Mouse (Mus musculus) hindbrain, embryonic 12.5 days (tissue): Measurements from ENCODE around the gene Pklr. TPM values are rescaled to one million over a fixed set of nuclear protein-coding genes. Genes with fewer than 3 reads are reported as not detected.

Experiments used
- ATAC-seq: fragments of 200-750 bp; cut with Nextera tagmentation; 2 replicates; pipeline ENCODE4 v1.8.0; 2017; ENCODE audit warnings: moderate TSS enrichment; ENCODE audit not compliant: low FRiP score
- H3K27ac ChIP-seq: fragments of 300-500 bp; sonication (generic); 2 replicates; pipeline ENCODE4 v1.5.1; 2016; ENCODE audit warnings: mild to moderate bottlenecking
- H3K27me3 ChIP-seq: fragments of 300-500 bp; sonication (generic); 2 replicates; pipeline ENCODE4 v1.6.1; 2016; ENCODE audit warnings: mild to moderate bottlenecking
- H3K36me3 ChIP-seq: fragments of 300-500 bp; sonication (generic); 2 replicates; pipeline ENCODE4 v1.6.1; 2016; ENCODE audit warnings: mild to moderate bottlenecking
- H3K4me1 ChIP-seq: fragments of 300-500 bp; sonication (generic); 2 replicates; pipeline ENCODE4 v1.6.1; 2016
- H3K4me2 ChIP-seq: fragments of 300-500 bp; sonication (generic); replicated peaks from 2 replicates; pipeline ENCODE4 v1.6.1; 2016; ENCODE audit warnings: mild to moderate bottlenecking
- H3K4me3 ChIP-seq: fragments of 300-500 bp; sonication (generic); 2 replicates; pipeline ENCODE4 v1.5.1; 2016; ENCODE audit warnings: mild to moderate bottlenecking
- H3K9ac ChIP-seq: fragments of 300-500 bp; sonication (generic); 2 replicates; pipeline ENCODE4 v1.6.1; 2016; ENCODE audit warnings: mild to moderate bottlenecking, moderate library complexity
- H3K9me3 ChIP-seq: fragments of 300-500 bp; sonication (generic); replicated peaks from 2 replicates; pipeline ENCODE4 v1.6.1; 2016; ENCODE audit warnings: mild to moderate bottlenecking
- WGBS: fragments of 180-500 bp; shearing (Covaris S2); methylation state at CpG from one replicate; pipeline ENCODE4 v1.1.7; 2016; 5-methylcytosine and 5-hydroxymethylcytosine counted together
- polyA plus RNA-seq: library from polyadenylated mRNA; unstranded; fragments of >200 nt; fragmentation: Nextera tagmentation; extraction: Ambion mirVana; gene quantifications from 2 replicates; pipeline ENCODE4 v1.2.1, GENCODE M21; 2016

Gene Pklr
- polyA plus RNA-seq = 0.25 and 0.96 TPM in 2 replicates

GRCm38 (mm10) chr3:89135958-89136357 lies at the start of gene Pklr:
Gene Pklr (plus strand): TSS chr3:89136142.
- no peak within 1 kb of the TSS for H3K9ac ChIP-seq
- 0 out of 2 replicates have a peak within 1 kb of the TSS, but pooled peaks have one; percentile 23 for H3K27ac ChIP-seq
- 52% methylated on average over 3 of the region's 3 CpGs for WGBS
- no peak for ATAC-seq
- H3K9me3 ChIP-seq = no peaks in the 10 kb centered on the region
- H3K4me1 ChIP-seq = peaks cover 7% of the 10 kb centered on the region
- H3K4me3 ChIP-seq = no peak within 1 kb of the TSS
- no peaks in the 10 kb centered on the region for H3K36me3 ChIP-seq
- H3K27me3 ChIP-seq = no peaks in the 10 kb centered on the region
- H3K4me2 ChIP-seq = no peak within 1 kb of the TSS

GRCm38 (mm10) chr3:89087338-89088110 lies 48.4 kb upstream of the Pklr start:
- no peak overlapping the region for H3K9ac ChIP-seq
- peak overlapping the region; percentile 22; the same call in 1 of the 2 replicates for H3K4me2 ChIP-seq
- H3K9me3 ChIP-seq = no peaks in the 10 kb centered on the region
- H3K4me3 ChIP-seq = no peak overlapping the region
- H3K27ac ChIP-seq = no peak overlapping the region
- H3K36me3 ChIP-seq = peaks cover 37% of the 10 kb centered on the region
- 31% methylated on average over 21 of the region's 21 CpGs for WGBS
- no peak for ATAC-seq
- peaks cover 28% of the 10 kb centered on the region for H3K27me3 ChIP-seq
- peaks cover 36% of the 10 kb centered on the region for H3K4me1 ChIP-seq

- H3K4me3 ChIP-seq = peak overlapping the region; percentile 68; the same call in 1 of the 2 replicates
- peak overlapping the region; percentile 98 for H3K4me2 ChIP-seq
- H3K9ac ChIP-seq = 0 out of 2 replicates have a peak overlapping the region, but pooled peaks have one; percentile 86
- peaks cover 42% of the 10 kb centered on the region for H3K4me1 ChIP-seq
- ATAC-seq = no peak
- H3K27me3 ChIP-seq = peaks cover 34% of the 10 kb centered on the region
- no peaks in the 10 kb centered on the region for H3K9me3 ChIP-seq
- H3K27ac ChIP-seq = no peak overlapping the region
- H3K36me3 ChIP-seq = peaks cover 34% of the 10 kb centered on the region
- 62% methylated on average over 14 of the region's 14 CpGs for WGBS
These were observed 47.0 kb upstream of the Pklr start for GRCm38 (mm10) chr3:89088974-89089373.

GRCm38 (mm10) chr3:89089882-89090591 lies 45.9 kb upstream of the Pklr start:
- peak; percentile 55 for ATAC-seq
- H3K27ac ChIP-seq = peak overlapping the region; percentile 71

GRCm38 (mm10) chr3:89090694-89091655 lies 45.0 kb upstream of the Pklr start:
- WGBS = under 1% methylated on average over 67 of the region's 74 CpGs
- peak overlapping the region; percentile 98 for H3K4me2 ChIP-seq
- peaks cover 37% of the 10 kb centered on the region for H3K36me3 ChIP-seq
- H3K27ac ChIP-seq = peak overlapping the region; percentile 71
- peaks cover 34% of the 10 kb centered on the region for H3K27me3 ChIP-seq
- peak overlapping the region; percentile 86 for H3K9ac ChIP-seq
- no peaks in the 10 kb centered on the region for H3K9me3 ChIP-seq
- ATAC-seq = peak; percentile 49
- H3K4me3 ChIP-seq = peak overlapping the region; percentile 68
- H3K4me1 ChIP-seq = peaks cover 42% of the 10 kb centered on the region

More at GRCm38 (mm10) chr3:89089882-89090591, 45.9 kb upstream of the Pklr start:
- Histone ChIP-seq H3K9ac (peak overlapping the region; percentile 86), H3K4me3 (peak overlapping the region; percentile 68), H3K27me3 (peaks cover 34% of the 10 kb centered on the region), H3K36me3 (peaks cover 31% of the 10 kb centered on the region), H3K9me3 (no peaks in the 10 kb centered on the region), H3K4me1 (peaks cover 42% of the 10 kb centered on the region), H3K4me2 (peak overlapping the region; percentile 98)
- under 1% methylated on average over 40 of the region's 40 CpGs for WGBS

- Histone ChIP-seq H3K4me1 (peaks cover 42% of the 10 kb centered on the region), H3K4me3 (peak overlapping the region; percentile 68), H3K9ac (peak overlapping the region; percentile 86), H3K9me3 (no peaks in the 10 kb centered on the region), H3K27ac (peak overlapping the region; percentile 71), H3K36me3 (peaks cover 40% of the 10 kb centered on the region), H3K4me2 (peak overlapping the region; percentile 98), H3K27me3 (peaks cover 34% of the 10 kb centered on the region)
- no peak for ATAC-seq
- WGBS = 7% methylated on average over 20 of the region's 20 CpGs
These were observed 44.0 kb upstream of the Pklr start for GRCm38 (mm10) chr3:89091811-89092508.

- Histone ChIP-seq H3K36me3 (peaks cover 44% of the 10 kb centered on the region), H3K9me3 (no peaks in the 10 kb centered on the region), H3K4me3 (peak overlapping the region; percentile 68), H3K27ac (peak overlapping the region; percentile 79), H3K4me1 (peaks cover 39% of the 10 kb centered on the region), H3K4me2 (peak overlapping the region; percentile 98), H3K27me3 (peaks cover 34% of the 10 kb centered on the region), H3K9ac (peak overlapping the region; percentile 86)
- WGBS = 13% methylated on average over 11 of the region's 11 CpGs
- ATAC-seq = peak; percentile 41
These were observed 43.3 kb upstream of the Pklr start for GRCm38 (mm10) chr3:89092509-89093090.

- Histone ChIP-seq H3K9me3 (no peaks in the 10 kb centered on the region), H3K4me1 (peaks cover 37% of the 10 kb centered on the region), H3K27me3 (peaks cover 28% of the 10 kb centered on the region), H3K9ac (peak within 1 kb of the TSS; percentile 86), H3K4me3 (peak within 1 kb of the TSS; percentile 68), H3K4me2 (peak within 1 kb of the TSS; percentile 98), H3K36me3 (peaks cover 47% of the 10 kb centered on the region), H3K27ac (peak within 1 kb of the TSS; percentile 79)
- under 1% methylated on average over 18 of the region's 18 CpGs for WGBS
- peak; percentile 82 for ATAC-seq
These were observed 42.8 kb upstream of the Pklr start, which contains the start of gene Rusc1 for GRCm38 (mm10) chr3:89093175-89093574. Gene Rusc1 (minus strand): TSS chr3:89093311.

- H3K36me3 ChIP-seq = peaks cover 45% of the 10 kb centered on the region
- no peaks in the 10 kb centered on the region for H3K9me3 ChIP-seq
- no peak overlapping the region for H3K4me3 ChIP-seq
- H3K4me1 ChIP-seq = peaks cover 33% of the 10 kb centered on the region
- 87% methylated on average over 10 of the region's 10 CpGs for WGBS
- no peak overlapping the region for H3K9ac ChIP-seq
- peaks cover 19% of the 10 kb centered on the region for H3K27me3 ChIP-seq
- no peak overlapping the region for H3K27ac ChIP-seq
- ATAC-seq = no peak
- no peak overlapping the region for H3K4me2 ChIP-seq
These were observed 41.9 kb upstream of the Pklr start for GRCm38 (mm10) chr3:89094021-89094420.

GRCm38 (mm10) chr3:89100811-89101210 lies 35.1 kb upstream of the Pklr start, which contains the start of gene Gm43738:
Gene Gm43738 (minus strand): TSS chr3:89101099.
- Histone ChIP-seq H3K4me3 (peak within 1 kb of the TSS; percentile 74), H3K9ac (peak within 1 kb of the TSS; percentile 69), H3K27ac (peak within 1 kb of the TSS; percentile 79), H3K4me2 (peak within 1 kb of the TSS; percentile 79), H3K36me3 (peaks cover 34% of the 10 kb centered on the region), H3K9me3 (no peaks in the 10 kb centered on the region), H3K4me1 (peaks cover 26% of the 10 kb centered on the region), H3K27me3 (no peaks in the 10 kb centered on the region)
- 46% methylated on average over 7 of the region's 7 CpGs for WGBS
- no peak for ATAC-seq

GRCm38 (mm10) chr3:89101459-89101811 lies 34.5 kb upstream of the Pklr start:
- Histone ChIP-seq H3K4me2 (peak overlapping the region; percentile 79), H3K4me3 (peak overlapping the region; percentile 74), H3K9ac (peak overlapping the region; percentile 69), H3K27ac (peak overlapping the region; percentile 79), H3K27me3 (no peaks in the 10 kb centered on the region), H3K9me3 (no peaks in the 10 kb centered on the region), H3K4me1 (peaks cover 26% of the 10 kb centered on the region), H3K36me3 (peaks cover 27% of the 10 kb centered on the region)
- under 1% methylated on average over 19 of the region's 19 CpGs for WGBS
- peak; percentile 55 for ATAC-seq
